Mouse (Mus musculus): Measurements from ENCODE around the gene Fgf11.

- no peak for TF ChIP-seq CTCF (IDR thresholded peaks at IDR 0.05; ENCODE audit: extremely low read depth, insufficient read length, insufficient replicate concordance, low read depth, low read length)
- TF ChIP-seq POLR2A (IDR thresholded peaks at IDR 0.05; ENCODE audit: low read depth, low read length), result no peak
These were observed 41.3 kb downstream of the Fgf11 start for GRCm38 (mm10) chr11:69760160-69760900.

All from small intestine, adult 2 months (tissue).